Mouse (Mus musculus): ENCODE data around the gene Amy2a4. TPM values are rescaled to one million over a fixed set of nuclear protein-coding genes. Genes with fewer than 3 reads are reported as not detected.

Amy2a4 gene
- total RNA-seq (2023): not detected

GRCm38 (mm10) chr3:113291349-113291748, at the start of gene Amy2a4:
Amy2a4 (minus strand) TSS chr3:113291449.

GRCm38 (mm10) chr3:113323952-113324351, 32.7 kb upstream of the Amy2a4 start, which contains the start of gene Amy2a3:
Amy2a3 (minus strand) TSS chr3:113324052.

GRCm38 (mm10) chr3:113258737-113259136, 32.5 kb downstream of the Amy2a4 start, which contains the start of gene Amy2a5:
Amy2a5 (minus strand) TSS chr3:113258837.

Other genes starting within 250 kb of the Amy2a4 start
- gene Amy2a5, start 32.6 kb downstream of the Amy2a4 start, total RNA-seq (2023): 1.4 TPM
- gene Amy2a3, start 32.6 kb upstream of the Amy2a4 start, total RNA-seq (2023): not detected
- gene Amy2a2, start 65.2 kb upstream of the Amy2a4 start, total RNA-seq (2023): not detected
- not detected for gene Amy2a1, start 241.0 kb upstream of the Amy2a4 start, total RNA-seq (2023)

Data from CD4-positive naive resting alpha-beta T cell, adult 76 days (primary cell).